In genomic region chr2:169597357-169597756, GRCm38 (mm10) we compare ENCODE assay signal across 26 mouse cellular contexts. TPM values are rescaled to one million over a fixed set of nuclear protein-coding genes. Genes with fewer than 3 reads are reported as not detected.
"Had no signal": no experiment of that assay in that cellular context is flagged by ENCODE, and none has a peak within 500 bp of the region (broad histone marks: within the 10 kb centered on the region; RNA-seq: fewer than 3 reads in every experiment).

No protein-coding gene starts in this region.

- H3K4me2 ChIP-seq: liver, embryonic 13.5 days; midbrain, embryonic 12.5 days; neural tube, embryonic 13.5 days had no signal

- H3K27me3 ChIP-seq: liver, embryonic 13.5 days; midbrain, embryonic 12.5 days; neural tube, embryonic 13.5 days had no signal

- ATAC-seq: midbrain, embryonic 16.5 days had no signal

- H3K4me3 ChIP-seq: left cerebral cortex, adult 2 months; liver, embryonic 13.5 days; midbrain, embryonic 12.5 days; myocyte; neural tube, embryonic 13.5 days had no signal

- H3K9me3 ChIP-seq: liver, embryonic 13.5 days; midbrain, embryonic 12.5 days; neural tube, embryonic 13.5 days had no signal

- H3K36me3 ChIP-seq: liver, embryonic 13.5 days; midbrain, embryonic 12.5 days; neural tube, embryonic 13.5 days had no signal

- H3K27ac ChIP-seq: kidney, postnatal 0 days; left cerebral cortex, adult 2 months; liver, embryonic 13.5 days; midbrain, embryonic 12.5 days; neural tube, embryonic 13.5 days had no signal

- H3K9ac ChIP-seq: liver, embryonic 13.5 days; midbrain, embryonic 12.5 days; neural tube, embryonic 13.5 days had no signal

- H3K4me1 ChIP-seq: liver, embryonic 13.5 days; midbrain, embryonic 12.5 days had no signal

- DNase-seq: kidney, postnatal 25 days; layer of hippocampus, postnatal 36 days; liver, embryonic 13.5 days; lung, adult 2 months; lung, postnatal 14 days; lung, postnatal 4 days; thymus, adult 18-20 months; thymus, postnatal 36 days had no signal

RNA-seq across cellular contexts. Expression of gene Gm11011, which starts 9.8 kb away (rescaled TPM):
- polyA plus RNA-seq: kidney, embryonic 14.5 days; kidney, postnatal 0 days; large intestine, adult 2 months; limb, embryonic 11.5 days; limb, embryonic 14.5 days; liver, adult 2 months; liver, embryonic 13.5 days; liver, embryonic 16.5 days; lung, adult 2 months; lung, embryonic 16.5 days; midbrain, embryonic 12.5 days; midbrain, embryonic 16.5 days; myocyte; neural tube, embryonic 13.5 days; small intestine, adult 2 months; spleen, adult 2 months; stomach, embryonic 16.5 days; testis, adult 2 months; urinary bladder, adult 2 months had no signal

RNA-seq across cellular contexts. Expression of gene Tshz2, which starts 35.5 kb away (rescaled TPM):
- polyA plus RNA-seq: myocyte had no signal
